Mouse (Mus musculus): Measurements from ENCODE around the gene Gm10295.

GRCm38 (mm10) chr7:71324919-71325583 lies 26.2 kb downstream of the Gm10295 start:
- no peak for TF ChIP-seq POLR2A (IDR thresholded peaks at IDR 0.05; ENCODE audit: control insufficient read depth, low read depth, low read length)
- no peak for TF ChIP-seq CTCF (IDR thresholded peaks at IDR 0.05; ENCODE audit: control insufficient read depth, insufficient read depth, insufficient replicate concordance, low read depth, low read length)
